ENCODE assay signal across 11 mouse cellular contexts in the genomic region with DNA sequence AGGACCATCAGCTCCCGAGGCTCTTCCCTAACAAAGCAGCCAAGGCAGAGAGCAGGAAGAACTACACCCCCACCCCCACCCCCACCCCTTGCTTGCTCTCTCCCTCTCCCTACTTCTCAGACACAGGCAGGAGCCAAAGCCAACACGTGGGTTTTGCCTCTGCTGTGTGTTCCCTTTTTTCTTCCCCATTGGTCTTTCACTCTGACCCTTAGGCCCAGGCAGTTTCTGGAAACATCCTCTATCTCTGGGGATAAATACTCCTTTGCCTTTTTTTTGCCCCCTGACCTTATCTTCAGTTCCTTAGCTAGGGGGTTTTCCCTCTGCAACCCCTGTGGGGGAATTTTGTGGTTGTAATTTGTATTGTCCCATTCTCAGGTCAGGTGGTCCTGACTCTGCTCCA.
"Had no signal": no experiment of that assay in that cellular context is flagged by ENCODE, and none has a peak within 500 bp of the region (broad histone marks: within the 10 kb centered on the region; RNA-seq: fewer than 3 reads in every experiment).

No protein-coding gene starts in this region.

- H3K36me3 ChIP-seq: limb, embryonic 13.5 days; lung, embryonic 15.5 days; midbrain, embryonic 13.5 days had no signal

- H3K4me3 ChIP-seq: limb, embryonic 13.5 days; lung, embryonic 15.5 days; midbrain, embryonic 13.5 days had no signal

- H3K9me3 ChIP-seq: limb, embryonic 13.5 days; lung, embryonic 15.5 days; midbrain, embryonic 13.5 days had no signal

- H3K27ac ChIP-seq: limb, embryonic 13.5 days; lung, embryonic 15.5 days; midbrain, embryonic 13.5 days; stomach, postnatal 0 days had no signal

- DNase-seq: kidney, adult 8-10 months; kidney, postnatal 36 days; left cerebral cortex, postnatal 4 days; lung, postnatal 14 days; right cerebral cortex, postnatal 25 days; thymus, postnatal 4 days had no signal

- H3K4me1 ChIP-seq: limb, embryonic 13.5 days; lung, embryonic 15.5 days; midbrain, embryonic 13.5 days had no signal

- H3K9ac ChIP-seq: limb, embryonic 13.5 days; lung, embryonic 15.5 days; midbrain, embryonic 13.5 days had no signal

- ATAC-seq: intestine, postnatal 0 days; midbrain, embryonic 13.5 days had no signal

- H3K27me3 ChIP-seq: limb, embryonic 13.5 days; lung, embryonic 15.5 days; midbrain, embryonic 13.5 days had no signal

- H3K4me2 ChIP-seq: limb, embryonic 13.5 days; lung, embryonic 15.5 days; midbrain, embryonic 13.5 days had no signal
